Mouse (Mus musculus) thymus, postnatal 36 days (tissue): ENCODE data around the gene 1700029H14Rik.

ENCODE experiments used
- DNase-seq, 2 experiments: peaks; one replicate each; pipeline ENCODE4 v3.0.0; 2022; ENCODE audit warnings: mixed read lengths in 2 of 2

1700029H14Rik gene

DNA sequence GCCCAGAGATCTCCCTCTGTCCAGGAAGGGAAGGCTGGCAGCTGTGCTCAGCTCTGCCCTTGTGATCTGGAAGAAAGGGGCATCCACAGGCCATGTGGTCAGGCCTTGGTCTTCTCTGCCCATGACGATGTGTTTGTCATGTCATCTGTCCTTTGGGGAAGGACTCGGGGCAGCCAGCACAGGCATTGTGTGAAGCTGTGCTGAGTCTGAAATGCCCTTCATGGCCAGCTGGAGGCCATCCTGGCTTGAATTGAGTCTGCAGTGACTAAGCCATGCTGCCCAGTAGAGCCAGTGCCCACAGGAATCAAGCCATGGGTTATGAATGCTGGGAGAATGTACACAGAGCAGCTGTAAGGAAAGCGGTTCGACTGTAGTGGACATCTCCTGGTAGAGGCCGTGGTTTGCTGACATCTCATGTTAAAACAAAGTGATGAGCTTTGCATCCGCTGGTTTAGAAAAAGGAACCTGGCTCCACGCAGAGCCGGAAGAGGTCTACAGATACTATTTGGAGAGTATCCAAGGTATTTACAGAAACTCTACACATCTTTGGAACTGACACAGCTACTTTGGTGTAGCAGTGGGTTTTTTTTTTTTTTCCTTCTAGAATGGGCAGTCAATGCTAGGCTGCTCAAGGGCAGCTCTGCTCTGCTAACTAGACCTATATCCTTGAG, 58.2 kb downstream of the 1700029H14Rik start:
- no peak for DNase-seq

DNA sequence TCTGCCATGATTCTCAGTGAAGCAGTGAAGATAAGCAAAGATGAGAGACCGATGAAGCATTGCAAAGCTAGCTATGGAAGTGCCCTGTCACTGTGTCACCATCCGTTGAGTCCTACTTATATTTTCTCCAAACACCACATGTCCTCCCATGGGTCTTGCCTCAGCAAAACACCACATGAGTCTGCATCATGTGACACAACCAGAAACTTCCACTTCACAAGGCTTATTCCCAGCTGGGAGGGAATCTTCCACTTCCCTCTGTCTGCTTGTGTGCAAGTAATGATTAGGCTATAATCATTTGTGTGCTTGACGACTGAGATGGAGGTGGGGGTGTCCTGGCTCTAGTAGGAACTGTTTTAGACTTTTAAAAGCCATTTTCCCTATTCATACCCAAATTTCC, 61.0 kb downstream of the 1700029H14Rik start:
- no peak for DNase-seq
